Mouse (Mus musculus) kidney, adult 18-20 months (tissue): ENCODE measurements around the gene Astn2.
"Not testable (repeated sequence)": the region's sequence is repeated elsewhere in the genome, so short reads cannot be mapped to it uniquely, and the experiment has no call there.

Source experiments
- DNase-seq: peaks from one replicate; pipeline ENCODE4 v3.0.0; 2021

Astn2 gene

GRCm38 (mm10) chr4:65743160-65743691, 661.2 kb downstream of the Astn2 start:
- DNase-seq: no peak

DNA sequence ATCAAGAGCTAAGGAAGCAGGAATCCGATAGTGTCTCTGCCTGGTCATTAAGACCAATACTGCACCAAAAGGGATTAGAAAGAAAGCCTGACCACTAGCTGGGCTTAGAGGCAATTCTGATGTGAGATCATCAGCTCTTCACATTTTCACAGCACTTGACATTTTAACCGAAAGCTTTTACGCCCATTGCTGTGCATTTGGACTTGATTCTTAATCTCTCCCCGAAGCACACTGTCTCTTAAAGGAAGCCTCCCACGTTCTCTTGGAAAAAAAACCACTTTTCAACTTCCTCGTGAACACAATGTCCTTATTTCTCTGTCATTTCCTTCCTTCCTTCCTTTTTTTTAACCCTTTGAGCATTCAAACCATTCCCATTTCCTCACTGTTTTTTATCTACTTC, 680.0 kb downstream of the Astn2 start:
- DNase-seq: no peak

DNA sequence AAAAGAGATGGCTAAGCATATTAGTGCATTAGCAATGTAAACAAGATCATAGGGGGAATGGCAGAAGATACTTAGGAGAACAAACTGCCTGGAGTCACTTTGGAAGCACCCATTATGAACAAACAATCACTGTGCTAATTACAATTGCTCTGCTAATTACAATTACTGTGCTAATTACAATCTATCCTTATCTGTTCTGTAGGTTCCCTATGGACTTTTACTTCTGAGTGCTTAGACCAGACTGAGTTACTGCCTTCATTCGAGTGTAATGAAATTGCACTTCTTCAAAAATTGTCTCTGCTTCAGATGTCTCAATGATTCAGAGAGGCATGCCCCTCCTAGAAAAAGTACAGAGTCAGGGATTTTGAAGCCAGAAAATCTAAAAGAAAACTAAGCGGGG, 684.8 kb downstream of the Astn2 start:
- no peak for DNase-seq

DNA sequence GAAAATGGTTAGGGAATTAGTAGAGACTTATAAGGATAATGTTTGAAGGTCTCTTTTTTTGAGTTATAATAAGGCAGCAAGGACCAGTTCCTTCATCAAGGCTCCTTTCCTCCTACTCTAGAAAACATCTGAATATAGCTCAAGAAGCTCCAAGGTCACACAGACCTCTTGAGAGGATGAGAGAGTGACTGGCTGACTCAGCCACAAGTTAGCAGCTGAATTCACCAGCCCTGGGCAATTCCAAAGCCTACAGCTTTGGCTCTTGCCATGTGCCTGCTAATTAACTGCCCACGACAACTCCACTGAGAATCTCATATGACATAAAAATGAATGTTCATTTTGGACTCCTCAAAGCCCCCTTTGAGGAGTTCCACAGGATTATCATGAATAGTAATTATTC, 686.5 kb downstream of the Astn2 start:
- no peak for DNase-seq

DNA sequence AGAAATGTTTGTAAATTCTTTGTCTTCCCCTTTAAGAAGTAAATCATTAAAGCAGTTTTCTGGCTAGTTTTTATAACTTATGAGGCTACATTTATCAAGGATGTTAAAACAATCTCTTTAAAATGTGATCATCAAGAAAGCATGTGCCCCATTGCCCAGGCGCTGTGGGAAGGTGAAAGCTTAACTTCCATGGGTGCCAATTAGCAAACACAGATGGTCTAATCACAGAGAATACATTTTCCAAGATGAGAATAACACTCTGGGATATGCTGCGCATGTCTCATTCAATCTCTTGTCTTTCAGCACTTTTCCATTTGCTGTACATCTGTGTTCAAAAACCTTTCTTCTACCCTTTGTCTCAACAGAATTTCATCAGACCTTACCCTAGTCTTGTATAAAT, 688.3 kb downstream of the Astn2 start:
- DNase-seq: no peak

DNA sequence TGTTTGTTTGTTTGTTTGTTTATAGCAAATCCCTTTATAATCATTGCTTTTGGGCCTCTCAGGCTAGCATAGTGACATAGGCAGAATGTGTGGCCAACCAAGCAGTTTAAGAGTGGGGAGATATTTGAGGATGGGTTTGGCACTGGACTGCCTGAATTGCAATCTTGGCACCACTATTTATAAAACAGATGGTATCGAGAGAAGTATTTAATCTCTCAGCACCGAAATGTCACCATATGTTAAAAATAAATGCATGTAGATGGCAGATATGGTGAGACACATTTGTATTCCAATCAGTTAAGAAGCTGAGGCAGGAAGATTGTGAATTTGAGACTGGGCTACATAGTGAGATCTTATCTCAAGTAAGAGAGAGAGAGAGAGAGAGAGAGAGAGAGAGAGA, 692.7 kb downstream of the Astn2 start:
- no peak for DNase-seq

DNA sequence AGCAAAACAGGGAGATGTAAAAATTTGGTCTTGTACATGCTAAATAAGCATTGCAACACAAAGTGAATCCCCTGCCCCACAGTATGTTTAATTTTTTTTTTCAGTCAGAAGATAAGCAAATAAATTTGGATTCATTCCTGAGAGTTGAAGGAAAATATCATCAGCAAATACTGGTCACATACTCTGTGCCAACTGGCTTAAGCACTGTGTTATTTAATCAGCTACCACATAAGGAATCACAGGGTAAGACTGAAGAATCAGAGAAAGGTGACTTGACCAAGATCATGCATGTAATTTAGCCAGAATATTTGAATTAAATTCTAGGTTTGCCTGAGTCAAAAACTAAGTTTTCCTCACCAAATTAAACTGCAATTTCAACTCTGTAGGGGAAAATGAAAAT, 693.8 kb downstream of the Astn2 start:
- DNase-seq: no peak

DNA sequence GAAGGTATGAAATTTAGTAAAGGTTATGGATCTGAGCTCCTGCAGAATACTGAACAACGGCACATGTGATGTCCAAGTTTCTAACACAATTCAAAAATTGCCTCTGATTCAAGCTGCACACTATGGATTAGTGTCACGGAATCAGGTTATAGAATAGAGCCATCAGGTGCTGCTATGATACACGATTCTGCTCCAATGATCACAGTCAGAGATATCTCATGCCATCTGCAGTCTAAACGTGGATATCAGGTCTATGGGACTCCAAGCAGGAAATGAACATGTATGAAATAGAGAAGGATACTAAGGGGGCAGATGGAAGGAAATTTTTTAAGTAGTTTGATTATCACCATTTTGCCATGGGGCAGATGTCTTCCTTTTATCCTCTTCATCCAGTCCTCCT, 702.6 kb downstream of the Astn2 start:
- DNase-seq: no peak

DNA sequence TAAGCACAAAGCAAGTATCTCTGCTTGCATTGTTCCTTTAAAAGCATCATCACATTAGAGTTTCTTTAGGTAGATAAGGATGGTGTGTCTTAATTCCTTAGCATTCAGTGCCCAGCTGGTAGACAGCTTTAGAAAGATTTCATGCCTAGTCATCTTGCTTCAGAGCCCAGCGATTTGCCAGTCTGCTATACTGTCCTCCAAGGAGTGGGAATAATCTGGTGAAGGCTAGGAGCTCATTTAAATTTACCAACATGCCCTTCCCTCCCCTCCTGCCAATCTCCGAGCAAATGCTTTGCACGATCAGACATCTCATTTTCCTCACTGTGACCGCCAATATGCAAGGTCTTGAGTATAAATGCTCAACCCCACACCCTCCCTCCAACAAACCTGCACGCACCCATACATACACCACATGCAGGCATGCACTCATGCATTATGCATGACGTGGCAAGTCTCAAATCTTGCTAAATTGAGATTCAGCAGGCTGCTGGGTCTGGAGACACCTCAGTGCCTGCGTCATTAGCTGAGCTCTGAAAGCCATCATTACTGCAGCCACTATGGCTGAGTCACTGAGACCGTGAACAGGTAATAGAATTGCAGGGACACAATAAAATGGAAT, 704.6 kb downstream of the Astn2 start:
- no peak for DNase-seq

DNA sequence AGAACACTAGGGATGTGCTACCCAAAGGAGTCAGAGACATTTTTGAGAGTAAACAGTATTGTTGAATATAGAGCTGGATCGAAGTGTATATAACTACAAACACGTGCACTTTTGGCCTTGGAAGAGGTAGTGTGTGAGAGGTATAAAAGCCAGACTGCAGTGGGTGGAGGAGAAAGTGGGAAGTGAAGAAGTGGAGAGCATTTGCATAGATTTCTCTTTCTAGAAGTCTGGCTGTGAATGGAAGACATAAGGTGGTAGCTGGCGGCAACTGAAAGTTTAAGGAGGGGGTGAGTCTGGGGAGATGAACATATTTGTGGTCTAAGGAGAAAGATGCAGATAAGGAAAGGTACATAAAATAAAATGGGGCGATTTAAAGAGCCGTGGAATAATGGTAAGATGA, 709.2 kb downstream of the Astn2 start:
- no peak for DNase-seq

DNA sequence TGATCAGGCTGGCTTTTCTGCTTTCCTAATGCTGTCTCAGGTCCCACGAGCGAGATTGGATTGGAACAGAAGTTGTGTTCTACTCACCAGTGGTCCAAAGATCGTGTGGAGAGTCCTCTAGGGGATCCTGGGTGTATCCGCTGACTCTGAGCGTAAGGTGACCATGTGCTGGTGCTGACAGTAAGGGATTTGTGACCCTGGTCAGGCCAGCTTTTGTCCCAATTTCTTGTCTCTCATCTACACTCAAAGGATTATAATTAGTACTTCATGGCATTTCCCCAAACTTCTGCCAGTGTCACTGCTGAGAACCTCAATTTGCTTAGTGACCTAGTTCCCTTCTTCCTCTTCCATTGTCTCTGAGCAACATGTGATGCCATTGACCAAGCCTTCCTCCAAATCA, 710.4 kb downstream of the Astn2 start:
- no peak for DNase-seq

DNA sequence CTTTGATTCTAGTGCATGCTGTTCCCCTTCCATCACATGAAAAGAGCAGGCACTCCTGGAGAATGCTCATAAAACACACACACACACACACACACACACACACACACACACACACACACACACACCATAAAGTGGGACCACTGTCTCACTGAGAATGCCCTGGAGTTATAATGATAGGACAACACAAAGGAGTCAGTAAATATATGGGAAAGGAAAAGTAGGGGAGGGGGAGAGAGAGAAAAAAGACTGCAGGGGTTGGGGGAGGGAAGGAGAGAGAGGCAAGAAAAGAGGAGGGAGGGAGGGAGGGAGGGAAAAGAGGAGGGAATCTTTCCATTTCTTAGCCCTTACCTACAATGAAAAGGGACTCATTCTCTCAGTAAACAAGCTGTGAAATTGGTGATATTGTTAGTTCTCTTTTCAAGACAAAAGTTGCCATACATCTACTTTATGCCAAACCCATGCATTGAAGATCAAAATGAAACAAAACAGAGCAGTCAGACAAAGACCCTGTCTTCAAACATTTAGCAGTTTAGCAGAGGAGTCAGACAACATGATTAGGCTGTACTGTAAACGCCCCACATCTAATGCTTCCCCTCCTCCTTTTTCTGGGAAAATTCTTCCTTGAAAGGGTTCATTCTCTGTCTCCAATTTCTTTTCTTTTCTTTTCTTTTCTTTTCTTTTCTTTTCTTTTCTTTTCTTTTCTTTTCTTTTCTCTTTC, 717.2 kb downstream of the Astn2 start:
- no peak for DNase-seq

GRCm38 (mm10) chr4:65686258-65687005, 718.0 kb downstream of the Astn2 start:
- no peak for DNase-seq

GRCm38 (mm10) chr4:65684401-65684800, 720.0 kb downstream of the Astn2 start:
- no peak for DNase-seq

- not testable (repeated sequence) for DNase-seq
These were observed 724.6 kb downstream of the Astn2 start for GRCm38 (mm10) chr4:65679786-65680185.

GRCm38 (mm10) chr4:65678929-65679328, 725.5 kb downstream of the Astn2 start:
- no peak for DNase-seq

GRCm38 (mm10) chr4:65678495-65678894, 725.9 kb downstream of the Astn2 start:
- no peak for DNase-seq

GRCm38 (mm10) chr4:65674267-65674978, 730.0 kb downstream of the Astn2 start:
- DNase-seq: no peak

- DNase-seq: no peak
These were observed 730.9 kb downstream of the Astn2 start for GRCm38 (mm10) chr4:65673418-65673933.

DNA sequence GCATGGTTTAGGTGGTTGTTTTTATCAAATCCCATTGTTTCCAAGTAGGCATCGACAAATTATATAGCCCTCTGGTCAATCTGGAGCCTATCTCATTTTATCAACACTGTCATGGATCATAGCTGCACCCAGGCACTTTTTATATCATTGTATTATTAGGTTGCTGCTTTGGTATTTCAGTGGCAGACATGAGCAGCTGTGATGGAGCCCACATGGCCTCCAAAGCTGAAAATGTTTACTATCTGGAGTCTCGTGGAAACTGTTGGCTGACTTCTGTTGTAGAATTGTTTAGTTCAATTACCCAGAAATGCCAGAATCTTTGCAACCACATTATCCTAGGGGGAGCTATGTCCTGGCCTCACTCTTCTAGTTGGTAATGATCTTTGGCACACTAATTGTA, 732.1 kb downstream of the Astn2 start:
- DNase-seq: no peak

- DNase-seq: no peak
These were observed 732.7 kb downstream of the Astn2 start for GRCm38 (mm10) chr4:65671585-65672184.

GRCm38 (mm10) chr4:65667030-65667610, 737.3 kb downstream of the Astn2 start:
- no peak for DNase-seq
